Mouse (Mus musculus) c-Kit-positive CD71-positive TER-119-positive erythroid progenitor cells, embryonic 14.5 days (primary cell): ENCODE data around the gene Phldb2.

Experiments used
- DNase-seq: peaks from one replicate; pipeline ENCODE4 v3.0.0-alpha.2; 2013; ENCODE audit warnings: low spot score

Phldb2 gene

GRCm38 (mm10) chr16:45724061-45724741 is 229.2 kb downstream of the Phldb2 start, which contains the start of gene Tagln3:
Gene Tagln3 (minus strand): TSS chr16:45724608.
- no peak for DNase-seq

- no peak for DNase-seq
Measured at GRCm38 (mm10) chr16:45723172-45723901, 230.1 kb downstream of the Phldb2 start.

- DNase-seq: no peak
Measured at GRCm38 (mm10) chr16:45722460-45722951, 230.9 kb downstream of the Phldb2 start.

- DNase-seq: no peak
Measured at GRCm38 (mm10) chr16:45720022-45720630, 233.3 kb downstream of the Phldb2 start.

- no peak for DNase-seq
Measured at GRCm38 (mm10) chr16:45718296-45718695, 235.1 kb downstream of the Phldb2 start.

- no peak for DNase-seq
Measured at GRCm38 (mm10) chr16:45714489-45715150, 238.8 kb downstream of the Phldb2 start.

- DNase-seq: no peak
Measured at GRCm38 (mm10) chr16:45713878-45714277, 239.5 kb downstream of the Phldb2 start.

GRCm38 (mm10) chr16:45713261-45713660 is 240.1 kb downstream of the Phldb2 start:
- no peak for DNase-seq

- no peak for DNase-seq
Measured at GRCm38 (mm10) chr16:45711263-45711662, 242.1 kb downstream of the Phldb2 start.

- no peak for DNase-seq
Measured at GRCm38 (mm10) chr16:45699301-45699700, 254.1 kb downstream of the Phldb2 start.

- DNase-seq: no peak
Measured at GRCm38 (mm10) chr16:45697996-45698395, 255.4 kb downstream of the Phldb2 start.
